8 mouse cellular contexts compared by ENCODE assay signal in the genomic region with DNA sequence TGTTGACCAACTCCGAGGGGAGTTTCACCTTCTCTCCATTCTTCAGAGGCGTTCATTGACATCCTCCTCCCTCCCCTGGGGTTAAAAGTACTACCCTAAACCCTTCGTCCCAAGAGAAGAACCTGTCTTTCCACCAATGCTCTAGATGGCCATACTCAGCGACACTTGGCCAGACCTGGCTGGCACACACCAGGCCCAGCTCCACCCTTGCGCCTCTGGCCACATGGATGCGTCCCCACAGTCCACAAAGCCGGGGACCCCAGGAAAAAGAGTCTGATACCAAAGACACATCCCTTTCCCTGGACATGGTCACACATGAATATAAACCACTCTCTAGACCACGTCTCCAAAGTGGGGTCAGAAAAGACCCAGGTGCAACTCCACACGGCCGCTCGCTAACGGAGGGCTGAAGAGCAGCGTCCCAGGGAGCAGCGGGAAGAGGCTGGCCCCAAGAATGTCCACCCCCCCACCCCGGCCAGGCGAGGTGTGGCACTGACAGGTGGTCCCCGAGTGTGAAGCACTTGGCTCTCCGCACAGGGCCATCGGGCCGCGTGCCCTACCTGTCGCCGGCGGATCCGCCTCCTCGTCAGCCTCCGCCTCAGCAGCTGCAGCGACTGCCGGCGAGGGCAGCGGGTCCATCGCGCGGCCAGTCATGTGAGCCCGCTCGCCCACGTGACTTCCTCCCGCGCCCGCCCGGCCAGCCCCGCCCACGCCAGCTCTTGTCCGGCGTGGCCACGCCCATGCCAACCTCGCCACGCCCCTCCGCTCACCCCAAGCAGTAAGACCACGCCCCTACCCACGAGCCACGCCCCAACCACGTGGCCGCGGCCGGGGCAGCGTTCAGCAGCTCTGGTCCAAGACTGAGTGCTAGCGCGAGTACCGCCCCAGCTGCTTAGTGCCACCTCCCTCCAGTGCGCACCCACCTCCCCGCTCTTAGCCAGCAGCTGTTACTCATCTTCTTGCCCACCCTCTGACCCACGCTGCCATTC. TPM values are rescaled to one million over a fixed set of nuclear protein-coding genes. Genes with fewer than 3 reads are reported as not detected.
DNase-seq lines count a peak whose midpoint lies in the region; ATAC-seq and TF ChIP-seq lines count a peak whose summit lies in the region.

Snx8 (minus strand) TSS at position 675 of the 989 bp plus-strand sequence.

- H3K9me3 ChIP-seq in hindbrain, postnatal 0 days (ENCODE audit: low read length), result no peaks in the 10 kb centered on the region

- H3K9ac ChIP-seq in hindbrain, postnatal 0 days (replicated peaks; ENCODE audit: low read length), result peak within 1 kb of the TSS; percentile 63

- TF ChIP-seq CTCF in gastrocnemius, adult 2 months (IDR thresholded peaks at IDR 0.05), result no peak
- TF ChIP-seq CTCF in hindbrain, postnatal 0 days (IDR thresholded peaks at IDR 0.05; ENCODE audit: low read depth), result no peak
- no peak for TF ChIP-seq CTCF in left cerebral cortex, adult 2 months (IDR thresholded peaks at IDR 0.05)

- no peaks in the 10 kb centered on the region for H3K27me3 ChIP-seq in hindbrain, postnatal 0 days (ENCODE audit: insufficient read depth, low read length)

- peak within 1 kb of the TSS; percentile 87 for H3K27ac ChIP-seq in gastrocnemius, adult 2 months
- H3K27ac ChIP-seq in hindbrain, postnatal 0 days, result peak within 1 kb of the TSS; percentile 33; the same call in 1 of the 2 replicates
- peak within 1 kb of the TSS; percentile 16 for H3K27ac ChIP-seq in left cerebral cortex, adult 2 months

- H3K4me1 ChIP-seq in hindbrain, postnatal 0 days (ENCODE audit: insufficient read depth, low read length), result peaks cover 12% of the 10 kb centered on the region

- peak; percentile 89 for ATAC-seq in common myeloid progenitor, adult 5-6 weeks (replicated peaks; ENCODE audit: low read depth, poor library complexity, severe bottlenecking)
- ATAC-seq in hindbrain, postnatal 0 days, result peak; percentile 93
- ATAC-seq in megakaryocyte, adult 5-6 weeks (ENCODE audit: poor library complexity, severe bottlenecking), result peak; percentile 96

- peak within 1 kb of the TSS; percentile 94 for H3K4me3 ChIP-seq in gastrocnemius, adult 2 months
- peak within 1 kb of the TSS; percentile 53 for H3K4me3 ChIP-seq in hindbrain, postnatal 0 days (ENCODE audit: low read length)
- peak within 1 kb of the TSS; percentile 74 for H3K4me3 ChIP-seq in left cerebral cortex, adult 2 months

- under 1% methylated on average over 59 of the region's 63 CpGs for WGBS in hindbrain, postnatal 0 days

- H3K4me2 ChIP-seq in hindbrain, postnatal 0 days (ENCODE audit: low read depth, low read length), result peak within 1 kb of the TSS; percentile 99

- intact Hi-C loops in gastrocnemius, adult 2 months (cut with DNase I), result loop anchor here (2.0 to 5.0 kb wide), 2 partner anchors 30 to 57 kb away; partner anchors contain the start of genes Eif3b and Mrm2
- intact Hi-C loops in left cerebral cortex, adult 2 months (cut with DNase I), result no loop called here

- peak; percentile 99 for DNase-seq in ZHBTc4 (ENCODE audit: low read depth, low spot score)
- peak; percentile 99 for DNase-seq in gastrocnemius, adult 2 months
- DNase-seq in hindbrain, postnatal 0 days (ENCODE audit: low spot score), result peak; percentile 96
- DNase-seq in left cerebral cortex, adult 2 months (ENCODE audit: extremely low spot score in 1 of 2, low spot score in 2 of 2), result peak; percentile 85 to 90
- DNase-seq in right cerebral cortex, adult 2 months (ENCODE audit: low spot score in 2 of 2), result peak; percentile 78 to 87
- DNase-seq in urinary bladder, postnatal 14 days (ENCODE audit: low spot score), result peak; percentile 99

- no peaks in the 10 kb centered on the region for H3K36me3 ChIP-seq in hindbrain, postnatal 0 days (ENCODE audit: insufficient read depth, low read length)

RNA-seq across cellular contexts. Expression of gene Snx8, which starts in this region (rescaled TPM):
- 3.9 and 5.5 TPM in 2 replicates for total RNA-seq in common myeloid progenitor, adult 5-6 weeks (2017)
- 1 to 10 TPM; 8.0 to 9.5 TPM for total RNA-seq in gastrocnemius, adult 2 months (2021)
- 68.0 and 79.6 TPM in 2 replicates for total RNA-seq in hindbrain, postnatal 0 days (2014; rRNA removed)
- 36.2 TPM in 2 replicates for polyA plus RNA-seq in hindbrain, postnatal 0 days (2015; fragmentation: Nextera tagmentation; extraction: Ambion mirVana)
- total RNA-seq in left cerebral cortex, adult 2 months (2021), result 10 to 100 TPM; 10.9 to 12.7 TPM
- total RNA-seq in megakaryocyte, adult 5-6 weeks (2015), result 2.8 and 3.5 TPM in 2 replicates
- 8.1 and 8.3 TPM in 2 replicates for total RNA-seq in megakaryocyte, adult 5-6 weeks (2017)

Comparison
In these comparisons a context has a peak if more than half of its experiments do, and no peak if none do; other contexts are left out.
1. Peak in every context shown above with its lines: DNase-seq, ATAC-seq, H3K4me3 ChIP-seq and H3K27ac ChIP-seq.
2. H3K27ac ChIP-seq: peak in every context shown above with its lines; median percentile 87 in gastrocnemius, adult 2 months; 33 in hindbrain, postnatal 0 days; 16 in left cerebral cortex, adult 2 months.